Mouse (Mus musculus): ENCODE measurements around the gene Hbb-bt.

Gene Hbb-bt

GRCm38 (mm10) chr7:103813766-103814165 is at the start of gene Hbb-bt:
Gene Hbb-bt, minus strand, starts transcription at chr7:103813996.
- TF ChIP-seq POU5F1 (IDR thresholded peaks at IDR 0.05; ENCODE audit: borderline replicate concordance, low read length) (no peak), NANOG (IDR thresholded peaks at IDR 0.05; ENCODE audit: borderline replicate concordance, low read length) (no peak), CTCF (conservative IDR thresholded peaks at IDR 0.05; ENCODE audit: low read length) (no peak)

DNA sequence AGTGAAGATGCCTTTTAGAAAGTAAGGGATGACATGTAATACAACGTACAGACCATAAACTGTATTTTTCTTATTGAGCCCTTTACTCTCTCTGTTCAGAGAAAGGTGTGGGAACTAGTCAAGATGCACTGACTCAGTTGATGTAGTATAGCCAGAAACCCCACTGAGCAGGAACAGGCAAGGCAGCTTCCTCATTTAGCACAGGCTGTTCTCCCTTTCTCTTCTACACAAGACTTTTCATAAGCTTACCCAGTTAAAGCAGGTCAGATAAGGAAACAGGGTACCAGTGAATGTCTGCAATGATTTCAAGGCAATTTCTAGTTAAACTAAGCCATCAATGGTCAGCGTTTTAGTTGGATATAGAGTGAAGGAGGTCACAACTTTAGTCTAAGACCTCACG is 47.7 kb upstream of the Hbb-bt start:
- Histone ChIP-seq H3K9me3 (ENCODE audit: low read length) (no peaks in the 10 kb centered on the region), H3K4me1 (replicated peaks; ENCODE audit: low read depth, low read length) (peaks cover 10% of the 10 kb centered on the region), H3K36me3 (ENCODE audit: insufficient read depth, low read length) (no peaks in the 10 kb centered on the region), H3K4me3 (replicated peaks; ENCODE audit: low read length) (no peak overlapping the region), H3K27me3 (ENCODE audit: insufficient read depth, low read length) (no peaks in the 10 kb centered on the region)
- no peak for TF ChIP-seq CTCF (conservative IDR thresholded peaks at IDR 0.05; ENCODE audit: low read length)
- TF ChIP-seq POU5F1 (IDR thresholded peaks at IDR 0.05; ENCODE audit: borderline replicate concordance, low read length): no peak
- TF ChIP-seq NANOG (IDR thresholded peaks at IDR 0.05; ENCODE audit: borderline replicate concordance, low read length): no peak

More at GRCm38 (mm10) chr7:103813766-103814165, at the start of gene Hbb-bt:
- no peaks in the 10 kb centered on the region for H3K36me3 ChIP-seq (ENCODE audit: insufficient read depth, low read length)
- no peak within 1 kb of the TSS for H3K4me3 ChIP-seq (replicated peaks; ENCODE audit: low read length)
- no peaks in the 10 kb centered on the region for H3K27me3 ChIP-seq (ENCODE audit: insufficient read depth, low read length)
- H3K4me1 ChIP-seq (replicated peaks; ENCODE audit: low read depth, low read length): no peaks in the 10 kb centered on the region
- no peaks in the 10 kb centered on the region for H3K9me3 ChIP-seq (ENCODE audit: low read length)

DNA sequence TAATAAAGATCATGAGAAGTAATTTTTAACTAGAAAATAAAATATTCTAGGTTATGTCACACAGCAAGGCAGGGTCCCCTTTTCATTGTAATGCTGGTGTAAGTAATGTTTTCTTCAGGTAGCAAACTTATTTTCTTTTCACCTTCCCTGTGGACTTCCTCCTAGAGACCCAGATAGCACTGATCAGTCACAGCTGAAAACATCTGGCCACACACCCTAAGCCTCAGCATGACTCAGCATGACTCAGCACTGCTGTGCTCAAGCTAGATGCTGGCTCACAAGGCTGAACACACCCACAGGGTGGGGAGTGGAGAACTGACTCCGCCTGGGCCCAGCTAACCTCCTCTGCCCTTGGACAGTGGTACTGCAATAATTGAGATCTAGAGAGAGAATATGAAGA is 47.1 kb upstream of the Hbb-bt start:
- TF ChIP-seq NANOG (IDR thresholded peaks at IDR 0.05; ENCODE audit: borderline replicate concordance, low read length): no peak
- no peak for TF ChIP-seq POU5F1 (IDR thresholded peaks at IDR 0.05; ENCODE audit: borderline replicate concordance, low read length)
- no peak for TF ChIP-seq CTCF (conservative IDR thresholded peaks at IDR 0.05; ENCODE audit: low read length)
- Histone ChIP-seq H3K9me3 (ENCODE audit: low read length) (no peaks in the 10 kb centered on the region), H3K4me1 (replicated peaks; ENCODE audit: low read depth, low read length) (peaks cover 10% of the 10 kb centered on the region), H3K27me3 (ENCODE audit: insufficient read depth, low read length) (no peaks in the 10 kb centered on the region), H3K4me3 (replicated peaks; ENCODE audit: low read length) (no peak overlapping the region), H3K36me3 (ENCODE audit: insufficient read depth, low read length) (no peaks in the 10 kb centered on the region)

DNA sequence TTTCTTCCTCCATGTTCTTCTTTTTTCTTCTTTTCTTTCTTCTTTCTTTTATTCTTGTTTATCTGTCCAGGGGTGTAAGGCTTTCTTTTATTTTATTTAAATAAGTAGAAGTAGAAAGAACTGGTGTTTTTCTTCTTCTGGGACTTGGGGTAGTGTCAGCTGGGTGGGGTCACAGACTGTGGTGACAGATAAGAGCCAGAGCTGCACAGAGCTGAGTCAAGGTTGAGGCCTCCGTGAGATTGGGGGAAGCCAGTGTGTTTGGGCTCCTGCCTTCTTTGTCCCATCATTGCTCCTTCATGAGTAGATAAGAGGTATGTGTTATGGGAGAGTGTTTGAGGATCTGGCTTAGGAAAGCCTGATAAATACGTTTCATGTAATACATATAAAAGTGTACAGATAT is 45.3 kb upstream of the Hbb-bt start:
- H3K4me1 ChIP-seq (replicated peaks; ENCODE audit: low read depth, low read length): peaks cover 10% of the 10 kb centered on the region
- H3K27me3 ChIP-seq (ENCODE audit: insufficient read depth, low read length): no peaks in the 10 kb centered on the region
- TF ChIP-seq POU5F1 (IDR thresholded peaks at IDR 0.05; ENCODE audit: borderline replicate concordance, low read length): no peak
- no peak for TF ChIP-seq CTCF (conservative IDR thresholded peaks at IDR 0.05; ENCODE audit: low read length)
- TF ChIP-seq NANOG (IDR thresholded peaks at IDR 0.05; ENCODE audit: borderline replicate concordance, low read length): no peak
- no peaks in the 10 kb centered on the region for H3K36me3 ChIP-seq (ENCODE audit: insufficient read depth, low read length)
- no peaks in the 10 kb centered on the region for H3K9me3 ChIP-seq (ENCODE audit: low read length)
- no peak overlapping the region for H3K4me3 ChIP-seq (replicated peaks; ENCODE audit: low read length)

DNA sequence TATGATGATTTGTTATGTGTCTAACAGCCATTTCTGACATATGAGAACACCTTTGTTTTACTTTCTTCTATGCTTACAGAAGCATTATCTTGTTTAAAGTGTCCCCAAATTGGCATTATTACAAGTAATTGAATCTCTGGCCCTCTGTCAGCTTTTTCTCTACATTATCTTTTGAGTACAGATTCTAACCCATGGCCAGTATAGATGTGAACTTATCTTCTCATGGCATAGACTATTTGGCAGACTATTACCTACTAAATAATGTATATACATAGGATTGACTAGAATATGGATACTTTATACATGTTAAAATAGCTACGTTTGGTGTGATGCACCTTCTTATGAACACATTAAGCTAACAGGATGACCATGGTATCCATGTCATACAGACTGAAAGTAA is 40.9 kb upstream of the Hbb-bt start:
- no peaks in the 10 kb centered on the region for H3K27me3 ChIP-seq (ENCODE audit: insufficient read depth, low read length)
- TF ChIP-seq NANOG (IDR thresholded peaks at IDR 0.05; ENCODE audit: borderline replicate concordance, low read length) (no peak), POU5F1 (IDR thresholded peaks at IDR 0.05; ENCODE audit: borderline replicate concordance, low read length) (no peak), CTCF (conservative IDR thresholded peaks at IDR 0.05; ENCODE audit: low read length) (no peak)
- H3K4me3 ChIP-seq (replicated peaks; ENCODE audit: low read length): no peak overlapping the region
- H3K9me3 ChIP-seq (ENCODE audit: low read length): no peaks in the 10 kb centered on the region
- no peaks in the 10 kb centered on the region for H3K4me1 ChIP-seq (replicated peaks; ENCODE audit: low read depth, low read length)
- no peaks in the 10 kb centered on the region for H3K36me3 ChIP-seq (ENCODE audit: insufficient read depth, low read length)

- Histone ChIP-seq H3K9me3 (ENCODE audit: low read length) (no peaks in the 10 kb centered on the region), H3K4me3 (replicated peaks; ENCODE audit: low read length) (no peak within 1 kb of the TSS), H3K36me3 (ENCODE audit: insufficient read depth, low read length) (no peaks in the 10 kb centered on the region), H3K4me1 (replicated peaks; ENCODE audit: low read depth, low read length) (no peaks in the 10 kb centered on the region), H3K27me3 (ENCODE audit: insufficient read depth, low read length) (no peaks in the 10 kb centered on the region)
- TF ChIP-seq CTCF (conservative IDR thresholded peaks at IDR 0.05; ENCODE audit: low read length): no peak
- TF ChIP-seq POU5F1 (IDR thresholded peaks at IDR 0.05; ENCODE audit: borderline replicate concordance, low read length): no peak
- TF ChIP-seq NANOG (IDR thresholded peaks at IDR 0.05; ENCODE audit: borderline replicate concordance, low read length): no peak
Observed at GRCm38 (mm10) chr7:103853090-103853489, 39.3 kb upstream of the Hbb-bt start, which contains the start of gene Hbb-y. Gene Hbb-y, minus strand, starts transcription at chr7:103853216.

DNA sequence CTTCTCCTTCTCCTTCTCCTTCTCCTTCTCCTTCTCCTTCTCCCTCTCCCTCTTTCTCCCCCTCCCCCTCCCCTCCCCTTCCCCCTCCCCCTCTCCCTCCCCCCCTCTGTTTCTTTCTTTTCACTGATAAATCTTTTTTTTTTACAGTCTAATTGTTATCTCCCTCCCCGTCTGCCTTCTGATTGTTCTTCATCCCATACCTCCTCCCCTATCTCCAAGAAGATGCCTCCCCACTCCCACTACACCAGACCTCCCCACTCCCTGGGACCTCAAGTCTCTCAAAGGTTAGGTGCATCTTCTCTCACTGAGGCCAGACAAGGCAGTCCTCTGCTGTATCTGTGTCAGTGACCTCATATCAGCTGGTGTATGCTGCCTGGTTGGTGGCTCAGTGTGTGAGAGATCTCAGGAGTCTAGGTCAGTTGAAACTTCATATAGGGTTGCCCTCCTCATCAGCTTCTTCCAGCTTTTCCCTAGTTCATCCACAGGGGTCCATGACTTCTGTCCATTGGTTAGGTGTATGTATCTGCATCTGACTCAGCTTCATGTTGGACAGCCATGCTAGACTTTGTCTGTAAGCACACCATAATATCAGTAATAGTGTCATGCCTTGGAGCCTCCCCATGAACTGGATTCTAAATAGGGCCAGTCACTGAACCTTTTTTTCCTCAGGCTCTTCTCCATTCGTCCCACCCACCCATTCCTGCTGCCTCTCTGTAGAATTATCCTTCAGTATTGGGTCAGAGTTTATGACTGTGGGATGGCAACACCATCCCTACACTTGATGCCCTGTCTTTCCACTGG is 30.9 kb upstream of the Hbb-bt start:
- TF ChIP-seq CTCF (conservative IDR thresholded peaks at IDR 0.05; ENCODE audit: low read length): no peak
- no peak for TF ChIP-seq NANOG (IDR thresholded peaks at IDR 0.05; ENCODE audit: borderline replicate concordance, low read length)
- TF ChIP-seq POU5F1 (IDR thresholded peaks at IDR 0.05; ENCODE audit: borderline replicate concordance, low read length): no peak
- no peaks in the 10 kb centered on the region for H3K4me1 ChIP-seq (replicated peaks; ENCODE audit: low read depth, low read length)

DNA sequence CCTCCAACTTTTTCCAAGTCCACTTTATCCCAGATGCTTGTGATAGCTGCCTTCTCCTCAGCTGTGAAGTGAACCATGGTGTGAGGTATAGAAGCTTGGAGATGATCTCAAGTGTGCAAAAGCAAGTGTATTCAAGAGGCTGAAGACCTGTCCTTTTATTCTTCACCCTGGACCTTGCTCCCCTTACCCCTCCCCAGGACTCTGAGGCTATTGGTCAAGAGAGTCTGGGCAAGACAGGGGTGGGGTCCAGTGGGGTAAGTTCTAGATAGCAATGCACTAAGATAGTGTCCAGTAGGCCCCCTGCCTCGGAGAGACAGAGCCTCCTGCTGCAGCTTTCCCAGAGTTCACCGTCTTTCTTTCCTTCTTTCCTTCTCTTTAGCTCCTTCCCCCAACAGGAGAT is 29.2 kb upstream of the Hbb-bt start, which contains the start of gene Hbb-bh1:
Gene Hbb-bh1, minus strand, starts transcription at position 131 of the 400 bp plus-strand sequence.
- Histone ChIP-seq H3K27me3 (ENCODE audit: insufficient read depth, low read length) (no peaks in the 10 kb centered on the region), H3K4me1 (replicated peaks; ENCODE audit: low read depth, low read length) (no peaks in the 10 kb centered on the region), H3K4me3 (replicated peaks; ENCODE audit: low read length) (no peak within 1 kb of the TSS), H3K36me3 (ENCODE audit: insufficient read depth, low read length) (no peaks in the 10 kb centered on the region), H3K9me3 (ENCODE audit: low read length) (no peaks in the 10 kb centered on the region)
- TF ChIP-seq CTCF (conservative IDR thresholded peaks at IDR 0.05; ENCODE audit: low read length): no peak
- no peak for TF ChIP-seq NANOG (IDR thresholded peaks at IDR 0.05; ENCODE audit: borderline replicate concordance, low read length)
- TF ChIP-seq POU5F1 (IDR thresholded peaks at IDR 0.05; ENCODE audit: borderline replicate concordance, low read length): no peak

More for the DNA sequence above, 30.9 kb upstream of the Hbb-bt start:
- Histone ChIP-seq H3K4me3 (replicated peaks; ENCODE audit: low read length) (no peak overlapping the region), H3K27me3 (ENCODE audit: insufficient read depth, low read length) (no peaks in the 10 kb centered on the region), H3K36me3 (ENCODE audit: insufficient read depth, low read length) (no peaks in the 10 kb centered on the region), H3K9me3 (ENCODE audit: low read length) (no peaks in the 10 kb centered on the region)
